Mouse (Mus musculus) lung, embryonic 15.5 days (tissue): Measurements from ENCODE around the gene Nr2c1. TPM values are rescaled to one million over a fixed set of nuclear protein-coding genes. Genes with fewer than 3 reads are reported as not detected.

ENCODE experiments used
- ATAC-seq: fragments of 200-750 bp; cut with Nextera tagmentation; 2 replicates; pipeline ENCODE4 v1.8.0; 2017; ENCODE audit warnings: moderate number of reproducible peaks, borderline replicate concordance; ENCODE audit not compliant: low FRiP score, low TSS enrichment; ENCODE audit errors: extremely low read depth
- H3K27ac ChIP-seq: fragments of 300-500 bp; sonication (generic); 2 replicates; pipeline ENCODE4 v1.5.1; 2015; ENCODE audit warnings: moderate library complexity, mild to moderate bottlenecking, inconsistent platforms
- H3K27me3 ChIP-seq: fragments of 300-500 bp; sonication (generic); 2 replicates; pipeline ENCODE4 v1.6.1; 2015; ENCODE audit warnings: inconsistent platforms
- H3K36me3 ChIP-seq: fragments of 300-500 bp; sonication (generic); 2 replicates; pipeline ENCODE4 v1.6.1; 2015; ENCODE audit warnings: inconsistent platforms
- H3K4me1 ChIP-seq: fragments of 300-500 bp; sonication (generic); 2 replicates; pipeline ENCODE4 v1.6.1; 2015; ENCODE audit warnings: inconsistent platforms
- H3K4me2 ChIP-seq: fragments of 300-500 bp; sonication (generic); 2 replicates; pipeline ENCODE4 v1.6.1; 2015; ENCODE audit warnings: inconsistent platforms, mild to moderate bottlenecking, moderate library complexity
- H3K4me3 ChIP-seq: fragments of 300-500 bp; sonication (generic); 2 replicates; pipeline ENCODE4 v1.5.1; 2015; ENCODE audit warnings: mild to moderate bottlenecking, inconsistent platforms
- H3K9ac ChIP-seq: fragments of 300-500 bp; sonication (generic); 2 replicates; pipeline ENCODE4 v1.6.1; 2015; ENCODE audit warnings: inconsistent platforms
- H3K9me3 ChIP-seq: fragments of 300-500 bp; sonication (generic); 2 replicates; pipeline ENCODE4 v1.6.1; 2016; ENCODE audit warnings: inconsistent platforms
- WGBS: fragments of 180-500 bp; shearing (Covaris S2); methylation state at CpG from one replicate; pipeline ENCODE4 v1.1.7; 2015; 5-methylcytosine and 5-hydroxymethylcytosine counted together
- polyA plus RNA-seq: library from polyadenylated mRNA; unstranded; fragments of >200 nt; fragmentation: Nextera tagmentation; extraction: Ambion mirVana; gene quantifications from 2 replicates; pipeline ENCODE4 v1.2.1, GENCODE M21; 2015

Gene Nr2c1
- polyA plus RNA-seq, 1 experiment from 2014 or later = 8.8 TPM

- H3K9me3 ChIP-seq = no peaks in the 10 kb centered on the region
- no peak overlapping the region for H3K27ac ChIP-seq
- H3K4me1 ChIP-seq = peaks cover 13% of the 10 kb centered on the region
- WGBS = 89% methylated on average over 3 of the region's 3 CpGs
- H3K36me3 ChIP-seq = no peaks in the 10 kb centered on the region
- ATAC-seq = no peak
- no peaks in the 10 kb centered on the region for H3K27me3 ChIP-seq
- H3K4me2 ChIP-seq = no peak overlapping the region
- H3K9ac ChIP-seq = no peak overlapping the region
- no peak overlapping the region for H3K4me3 ChIP-seq
These were observed 5.4 kb upstream of the Nr2c1 start for GRCm38 (mm10) chr10:94142427-94142826.

- Histone ChIP-seq H3K4me2 (no peak overlapping the region), H3K36me3 (no peaks in the 10 kb centered on the region), H3K4me1 (peaks cover 25% of the 10 kb centered on the region), H3K4me3 (no peak overlapping the region), H3K27me3 (no peaks in the 10 kb centered on the region), H3K27ac (peak overlapping the region; percentile 29; the same call in 1 of the 2 replicates), H3K9me3 (no peaks in the 10 kb centered on the region), H3K9ac (no peak overlapping the region)
- ATAC-seq = no peak; the same call in 1 of the 2 replicates
- WGBS = 37% methylated on average over 5 of the region's 5 CpGs
These were observed 3.2 kb upstream of the Nr2c1 start for GRCm38 (mm10) chr10:94144581-94144980.

- Histone ChIP-seq H3K9ac (peak overlapping the region; percentile 77), H3K36me3 (no peaks in the 10 kb centered on the region), H3K4me2 (peak overlapping the region; percentile 70), H3K4me3 (peak overlapping the region; percentile 85), H3K27me3 (no peaks in the 10 kb centered on the region), H3K9me3 (no peaks in the 10 kb centered on the region), H3K4me1 (peaks cover 43% of the 10 kb centered on the region), H3K27ac (peak overlapping the region; percentile 89)
- WGBS = 6% methylated on average over 8 of the region's 8 CpGs
- peak; percentile 5; the same call in 1 of the 2 replicates for ATAC-seq
These were observed 450 bp upstream of the Nr2c1 start for GRCm38 (mm10) chr10:94147391-94147755.

GRCm38 (mm10) chr10:94151488-94151887 lies 3.7 kb downstream of the Nr2c1 start:
- 58% methylated on average over 4 of the region's 4 CpGs for WGBS
- Histone ChIP-seq H3K4me3 (no peak overlapping the region), H3K27ac (peak overlapping the region; percentile 15; the same call in 1 of the 2 replicates), H3K4me2 (no peak overlapping the region), H3K9ac (no peak overlapping the region), H3K9me3 (no peaks in the 10 kb centered on the region), H3K36me3 (0 out of 2 replicates have a peak, but pooled peaks cover 5% of the 10 kb centered on the region), H3K27me3 (no peaks in the 10 kb centered on the region), H3K4me1 (peaks cover 35% of the 10 kb centered on the region)
- no peak for ATAC-seq

GRCm38 (mm10) chr10:94153841-94154240 lies 6.0 kb downstream of the Nr2c1 start:
- Histone ChIP-seq H3K9ac (no peak overlapping the region), H3K4me3 (no peak overlapping the region), H3K4me1 (peaks cover 25% of the 10 kb centered on the region), H3K27ac (no peak overlapping the region), H3K27me3 (no peaks in the 10 kb centered on the region), H3K36me3 (peaks cover 17% of the 10 kb centered on the region), H3K4me2 (no peak overlapping the region), H3K9me3 (no peaks in the 10 kb centered on the region)
- ATAC-seq = no peak

GRCm38 (mm10) chr10:94158962-94159361 lies 11.1 kb downstream of the Nr2c1 start:
- WGBS = 92% methylated on average over 6 of the region's 6 CpGs
- no peak overlapping the region for H3K4me2 ChIP-seq
- no peak overlapping the region for H3K4me3 ChIP-seq
- no peak for ATAC-seq
- H3K9me3 ChIP-seq = no peaks in the 10 kb centered on the region
- H3K27me3 ChIP-seq = no peaks in the 10 kb centered on the region
- H3K36me3 ChIP-seq = peaks cover 30% of the 10 kb centered on the region
- H3K4me1 ChIP-seq = no peaks in the 10 kb centered on the region
- H3K27ac ChIP-seq = no peak overlapping the region
- H3K9ac ChIP-seq = no peak overlapping the region

GRCm38 (mm10) chr10:94159406-94159805 lies 11.6 kb downstream of the Nr2c1 start:
- no peak for ATAC-seq
- Histone ChIP-seq H3K4me3 (no peak overlapping the region), H3K27ac (no peak overlapping the region), H3K27me3 (no peaks in the 10 kb centered on the region), H3K4me1 (no peaks in the 10 kb centered on the region), H3K36me3 (peaks cover 34% of the 10 kb centered on the region), H3K9me3 (no peaks in the 10 kb centered on the region), H3K4me2 (no peak overlapping the region), H3K9ac (no peak overlapping the region)
- WGBS = 90% methylated on average over 4 of the region's 4 CpGs

GRCm38 (mm10) chr10:94161051-94161765 lies 13.4 kb downstream of the Nr2c1 start:
- Histone ChIP-seq H3K4me1 (no peaks in the 10 kb centered on the region), H3K4me2 (no peak overlapping the region), H3K9me3 (no peaks in the 10 kb centered on the region), H3K4me3 (no peak overlapping the region), H3K27ac (no peak overlapping the region), H3K9ac (no peak overlapping the region), H3K27me3 (no peaks in the 10 kb centered on the region), H3K36me3 (peaks cover 44% of the 10 kb centered on the region)
- ATAC-seq = no peak
- 89% methylated on average over 5 of the region's 5 CpGs for WGBS

GRCm38 (mm10) chr10:94162031-94162430 lies 14.2 kb downstream of the Nr2c1 start:
- Histone ChIP-seq H3K36me3 (peaks cover 47% of the 10 kb centered on the region), H3K4me2 (no peak overlapping the region), H3K9me3 (no peaks in the 10 kb centered on the region), H3K4me1 (no peaks in the 10 kb centered on the region), H3K27ac (no peak overlapping the region), H3K9ac (no peak overlapping the region), H3K27me3 (no peaks in the 10 kb centered on the region), H3K4me3 (no peak overlapping the region)
- ATAC-seq = no peak
- whole genome bisulfite sequencing = 88% methylated on average over 7 of the region's 7 CpGs

- ATAC-seq = no peak
- Histone ChIP-seq H3K36me3 (peaks cover 54% of the 10 kb centered on the region), H3K4me1 (no peaks in the 10 kb centered on the region), H3K9ac (no peak overlapping the region), H3K4me3 (no peak overlapping the region), H3K27ac (no peak overlapping the region), H3K9me3 (no peaks in the 10 kb centered on the region), H3K27me3 (no peaks in the 10 kb centered on the region), H3K4me2 (no peak overlapping the region)
- 77% methylated on average over 5 of the region's 5 CpGs for WGBS
These were observed 16.5 kb downstream of the Nr2c1 start for GRCm38 (mm10) chr10:94164104-94164845.

- Histone ChIP-seq H3K4me2 (no peak overlapping the region), H3K27ac (no peak overlapping the region), H3K27me3 (no peaks in the 10 kb centered on the region), H3K4me1 (no peaks in the 10 kb centered on the region), H3K36me3 (peaks cover 61% of the 10 kb centered on the region), H3K9ac (no peak overlapping the region), H3K4me3 (no peak overlapping the region), H3K9me3 (no peaks in the 10 kb centered on the region)
- WGBS = 85% methylated on average over 16 of the region's 16 CpGs
- ATAC-seq = no peak
These were observed 17.6 kb downstream of the Nr2c1 start for GRCm38 (mm10) chr10:94165426-94165825.

- no peak for ATAC-seq
- peaks cover 66% of the 10 kb centered on the region for H3K36me3 ChIP-seq
These were observed 19.4 kb downstream of the Nr2c1 start for GRCm38 (mm10) chr10:94167051-94167750.

More at GRCm38 (mm10) chr10:94167051-94167750, 19.4 kb downstream of the Nr2c1 start:
- WGBS = 88% methylated on average over 11 of the region's 11 CpGs
- Histone ChIP-seq H3K4me1 (peaks cover 6% of the 10 kb centered on the region; the same call in 1 of the 2 replicates), H3K4me3 (no peak overlapping the region), H3K27ac (no peak overlapping the region), H3K9ac (no peak overlapping the region), H3K9me3 (no peaks in the 10 kb centered on the region), H3K27me3 (no peaks in the 10 kb centered on the region), H3K4me2 (no peak overlapping the region)
